10 mouse cellular contexts compared by ENCODE assay signal in genomic region chr14:21991856-21992255, GRCm38 (mm10). TPM values are rescaled to one million over a fixed set of nuclear protein-coding genes. Genes with fewer than 3 reads are reported as not detected.
DNase-seq lines count a peak whose midpoint lies in the region; ATAC-seq and TF ChIP-seq lines count a peak whose summit lies in the region.
"Had no signal": no experiment of that assay in that cellular context is flagged by ENCODE, and none has a peak within 500 bp of the region (broad histone marks: within the 10 kb centered on the region; RNA-seq: fewer than 3 reads in every experiment).

No protein-coding gene starts in this region.

- peak overlapping the region; percentile 89 for H3K27ac ChIP-seq in kidney, adult 2 months (ENCODE audit: insufficient read depth, low read depth, low read length)
- H3K27ac ChIP-seq in forebrain, embryonic 10.5 days: peak overlapping the region; percentile 96
- H3K27ac ChIP-seq in kidney, postnatal 0 days: peak overlapping the region; percentile 99
- H3K27ac ChIP-seq in neural tube, embryonic 15.5 days (replicated peaks): peak overlapping the region; percentile 97; the same call in 1 of the 2 replicates

- TF ChIP-seq POLR2A in kidney, adult 2 months (IDR thresholded peaks at IDR 0.05; ENCODE audit: low read depth, low read length): no peak

- peak; percentile 33 for DNase-seq in kidney, adult 2 months
- DNase-seq in kidney, adult 11 months: no peak
- peak; percentile 28 for DNase-seq in forebrain, embryonic 10.5 days (ENCODE audit: extremely low spot score, low spot score)
- DNase-seq in kidney, postnatal 0 days (ENCODE audit: low spot score): peak; percentile 47
- no peak for DNase-seq in B cell, adult 2 months
- DNase-seq: cerebellum, adult 11 months; thymus, adult 2 months had no signal

- no peak for ATAC-seq in kidney, postnatal 0 days (replicated peaks; ENCODE audit: low FRiP score, low read depth)
- ATAC-seq in neural tube, embryonic 15.5 days (ENCODE audit: low FRiP score): no peak
- no peak for ATAC-seq in erythroid progenitor cell, adult 5-6 weeks (replicated peaks; ENCODE audit: low FRiP score, poor library complexity, severe bottlenecking)
- ATAC-seq in frontal cortex, adult (ENCODE audit: low TSS enrichment): no peak

- H3K36me3 ChIP-seq in kidney, adult 2 months (ENCODE audit: control insufficient read depth, insufficient read depth, low read length): no peaks in the 10 kb centered on the region
- H3K36me3 ChIP-seq in forebrain, embryonic 10.5 days (replicated peaks): no peaks in the 10 kb centered on the region
- H3K36me3 ChIP-seq in kidney, postnatal 0 days (ENCODE audit: insufficient read depth, low read length): no peaks in the 10 kb centered on the region
- no peaks in the 10 kb centered on the region for H3K36me3 ChIP-seq in neural tube, embryonic 15.5 days

- peak overlapping the region; percentile 73 for H3K4me3 ChIP-seq in kidney, adult 2 months (ENCODE audit: insufficient read depth, low read depth, low read length)
- peak overlapping the region; percentile 88 for H3K4me3 ChIP-seq in forebrain, embryonic 10.5 days
- H3K4me3 ChIP-seq in kidney, postnatal 0 days (replicated peaks; ENCODE audit: low read depth, low read length): peak overlapping the region; percentile 67
- H3K4me3 ChIP-seq in neural tube, embryonic 15.5 days (replicated peaks): peak overlapping the region; percentile 85

- peaks cover 3% of the 10 kb centered on the region; the same call in 1 of the 2 replicates for H3K4me1 ChIP-seq in kidney, adult 2 months (ENCODE audit: control insufficient read depth, insufficient read depth, low read length)
- peaks cover 76% of the 10 kb centered on the region for H3K4me1 ChIP-seq in forebrain, embryonic 10.5 days
- H3K4me1 ChIP-seq in kidney, postnatal 0 days (replicated peaks; ENCODE audit: insufficient read depth, low read length): peaks cover 12% of the 10 kb centered on the region; the same call in 1 of the 2 replicates
- peaks cover 63% of the 10 kb centered on the region for H3K4me1 ChIP-seq in neural tube, embryonic 15.5 days

- H3K4me2 ChIP-seq in kidney, postnatal 0 days (ENCODE audit: low read length): peak overlapping the region; percentile 65
- H3K4me2 ChIP-seq in neural tube, embryonic 15.5 days: peak overlapping the region; percentile 80

- H3K9ac ChIP-seq in kidney, postnatal 0 days (ENCODE audit: low read depth, low read length): peak overlapping the region; percentile 80
- H3K9ac ChIP-seq in neural tube, embryonic 15.5 days (replicated peaks): no peak overlapping the region

- 31% methylated on average over 5 of the region's 5 CpGs for WGBS in kidney, adult 2 months
- WGBS in forebrain, embryonic 10.5 days: 2% methylated on average over 5 of the region's 5 CpGs
- 32% methylated on average over 5 of the region's 5 CpGs for WGBS in kidney, postnatal 0 days
- WGBS in neural tube, embryonic 15.5 days: 27% methylated on average over 5 of the region's 5 CpGs

- H3K9me3 ChIP-seq in forebrain, embryonic 10.5 days: no peaks in the 10 kb centered on the region
- no peaks in the 10 kb centered on the region for H3K9me3 ChIP-seq in kidney, postnatal 0 days (replicated peaks; ENCODE audit: low read length)
- no peaks in the 10 kb centered on the region for H3K9me3 ChIP-seq in neural tube, embryonic 15.5 days (replicated peaks)

- no peak for TF ChIP-seq CTCF in kidney, adult 2 months (conservative IDR thresholded peaks at IDR 0.05; ENCODE audit: insufficient read depth, insufficient read length, low read depth, low read length)
- no peak for TF ChIP-seq CTCF in kidney, postnatal 0 days (IDR thresholded peaks at IDR 0.05; ENCODE audit: low read depth)

- no peaks in the 10 kb centered on the region for H3K27me3 ChIP-seq in kidney, adult 2 months (replicated peaks; ENCODE audit: control insufficient read depth, insufficient read depth, low read length)
- H3K27me3 ChIP-seq in forebrain, embryonic 10.5 days (ENCODE audit: poor library complexity, severe bottlenecking): peaks cover 97% of the 10 kb centered on the region
- no peaks in the 10 kb centered on the region for H3K27me3 ChIP-seq in kidney, postnatal 0 days (ENCODE audit: insufficient read depth, low read length)
- peaks cover 20% of the 10 kb centered on the region for H3K27me3 ChIP-seq in neural tube, embryonic 15.5 days (replicated peaks)

RNA-seq across cellular contexts. Expression of gene Zfp503, which starts 2.5 kb away (rescaled TPM):
- 56.9 and 85.8 TPM in 2 replicates for polyA plus RNA-seq in kidney, adult 2 months (2012; rRNA removed)
- 7.6 and 8.6 TPM in 2 replicates for polyA plus RNA-seq in forebrain, embryonic 10.5 days (2016; fragmentation: Nextera tagmentation; extraction: Ambion mirVana)
- polyA plus RNA-seq in kidney, postnatal 0 days (2015; fragmentation: Nextera tagmentation; extraction: Ambion mirVana): 34.2 and 41.4 TPM in 2 replicates
- polyA plus RNA-seq in neural tube, embryonic 15.5 days (2015; fragmentation: Nextera tagmentation; extraction: Ambion mirVana): 12.7 and 12.9 TPM in 2 replicates
- total RNA-seq in erythroid progenitor cell, adult 5-6 weeks (2015; ENCODE audit: low replicate concordance): not detected in 2 replicates
- total RNA-seq in erythroid progenitor cell, adult 5-6 weeks (2017; ENCODE audit: low replicate concordance): not detected in 2 replicates

RNA-seq across cellular contexts. Expression of gene Lrmda, which starts 27.7 kb away (rescaled TPM):
- polyA plus RNA-seq in kidney, adult 2 months (2012; rRNA removed): 3.3 TPM in 2 replicates
- 0.20 and 0.41 TPM in 2 replicates for polyA plus RNA-seq in forebrain, embryonic 10.5 days (2016; fragmentation: Nextera tagmentation; extraction: Ambion mirVana)
- polyA plus RNA-seq in kidney, postnatal 0 days (2015; fragmentation: Nextera tagmentation; extraction: Ambion mirVana): 0.83 and 1.3 TPM in 2 replicates
- 0.49 and 0.68 TPM in 2 replicates for polyA plus RNA-seq in neural tube, embryonic 15.5 days (2015; fragmentation: Nextera tagmentation; extraction: Ambion mirVana)
- 12.2 TPM in 1 of 2 replicates, not detected in the other for total RNA-seq in erythroid progenitor cell, adult 5-6 weeks (2015; ENCODE audit: low replicate concordance)
- not detected in 2 replicates for total RNA-seq in erythroid progenitor cell, adult 5-6 weeks (2017; ENCODE audit: low replicate concordance)

Comparison
In these comparisons a context has a peak if more than half of its experiments do, and no peak if none do; other contexts are left out.
1. DNase-seq: peak in kidney, adult 2 months (single experiment), forebrain, embryonic 10.5 days (single experiment) and kidney, postnatal 0 days (single experiment); none in kidney, adult 11 months (single experiment) and B cell, adult 2 months (0 of 2).
2. Peak in every context shown above with its lines, with median percentiles within 50 percentile points of each other: H3K27ac ChIP-seq and H3K4me3 ChIP-seq.